Mouse (Mus musculus) left cerebral cortex, adult 11 months (tissue): Measurements from ENCODE around the gene Msto1.
"Not testable (repeated sequence)": the region's sequence is repeated elsewhere in the genome, so short reads cannot be mapped to it uniquely, and the experiment has no call there.

Experiments
- DNase-seq: peaks from one replicate; pipeline ENCODE4 v3.0.0; 2022; ENCODE audit warnings: low spot score

The Msto1 gene

GRCm38 (mm10) chr3:88904803-88905202, 9.0 kb downstream of the Msto1 start:
- no peak for DNase-seq

- DNase-seq, result not testable (repeated sequence)
These were observed 20.8 kb downstream of the Msto1 start for GRCm38 (mm10) chr3:88893011-88893410.

GRCm38 (mm10) chr3:88882536-88882935, 31.3 kb downstream of the Msto1 start:
- DNase-seq, result not testable (repeated sequence)

- DNase-seq, result not testable (repeated sequence)
These were observed 45.4 kb downstream of the Msto1 start for GRCm38 (mm10) chr3:88868449-88868848.

- DNase-seq, result not testable (repeated sequence)
These were observed 46.6 kb downstream of the Msto1 start for GRCm38 (mm10) chr3:88867177-88867576.

- DNase-seq, result not testable (repeated sequence)
These were observed 47.1 kb downstream of the Msto1 start for GRCm38 (mm10) chr3:88866735-88867134.

GRCm38 (mm10) chr3:88862129-88862528, 51.7 kb downstream of the Msto1 start:
- no peak for DNase-seq

- no peak for DNase-seq
These were observed 58.0 kb downstream of the Msto1 start for GRCm38 (mm10) chr3:88855837-88856236.
